Mouse (Mus musculus) C2C12 (cell line): ENCODE measurements at regions not wholly inside any gene's neighbourhood (a gene's known extent, or its start where the extent isn't known, plus 50 kb on each side); places are given as distances from the start of the nearest gene placed in this dataset.

Experiments used
- H3K27me3 ChIP-seq: one replicate; pipeline ENCODE4 v1.6.1; 2011; ENCODE audit not compliant: control insufficient read depth, insufficient read depth, insufficient read length
- H3K36me3 ChIP-seq: one replicate; pipeline ENCODE4 v1.6.1; 2011; ENCODE audit not compliant: control insufficient read depth, insufficient read depth
- H3K4me3 ChIP-seq: one replicate; pipeline ENCODE4 v1.5.1; 2011; ENCODE audit warnings: mild to moderate bottlenecking, control low read depth; ENCODE audit not compliant: poor library complexity, insufficient read depth, severe bottlenecking
- H3K79me2 ChIP-seq: one replicate; pipeline ENCODE4 v1.6.1; 2011; ENCODE audit not compliant: control insufficient read depth, insufficient read depth
- H3K79me3 ChIP-seq: one replicate; pipeline ENCODE4 v1.6.1; 2011; ENCODE audit warnings: low read depth, control low read depth
- H3ac ChIP-seq: one replicate; pipeline ENCODE3; 2011; ENCODE audit warnings: low read depth; ENCODE audit not compliant: control insufficient read depth, insufficient read length
- CEBPB ChIP-seq: IDR thresholded peaks from one replicate; pipeline ENCODE4 v1.6.1; 2011; ENCODE audit warnings: low read depth, mild to moderate bottlenecking, control low read depth, moderate library complexity
- CTCF ChIP-seq: IDR thresholded peaks from one replicate; pipeline ENCODE4 v1.5.1; 2011; ENCODE audit not compliant: control insufficient read depth, insufficient read depth, insufficient read length
- FOSL1 ChIP-seq: IDR thresholded peaks from one replicate; pipeline ENCODE4 v1.8.0; 2011; ENCODE audit warnings: mild to moderate bottlenecking, low read length; ENCODE audit not compliant: poor library complexity, insufficient read depth, severe bottlenecking
- MAX ChIP-seq: IDR thresholded peaks from one replicate; pipeline ENCODE4 v1.6.1; 2011; ENCODE audit warnings: mild to moderate bottlenecking, control low read depth
- MYOD1 ChIP-seq: IDR thresholded peaks from one replicate; pipeline ENCODE4 v1.6.1; 2011; ENCODE audit warnings: low read depth; ENCODE audit not compliant: control insufficient read depth, insufficient read length
- MYOG ChIP-seq: IDR thresholded peaks from one replicate; pipeline ENCODE4 v1.6.1; 2011; ENCODE audit not compliant: control insufficient read depth, insufficient read length; ENCODE audit errors: extremely low read depth
- USF1 ChIP-seq: IDR thresholded peaks from one replicate; pipeline ENCODE4 v1.6.1; 2011; ENCODE audit warnings: low read depth, mild to moderate bottlenecking, control low read depth, moderate library complexity

- Histone ChIP-seq H3K79me3 (no peaks in the 10 kb centered on the region), H3ac (no peak overlapping the region), H3K79me2 (no peaks in the 10 kb centered on the region), H3K27me3 (no peaks in the 10 kb centered on the region), H3K4me3 (no peak overlapping the region), H3K36me3 (no peaks in the 10 kb centered on the region)
- TF ChIP-seq FOSL1 (no peak), MYOD1 (peak; percentile 62), CEBPB (no peak), MYOG (no peak), MAX (no peak), CTCF (no peak), USF1 (no peak)
Measured at GRCm38 (mm10) chrX:19597302-19597701, 116.2 kb upstream of the Tex13c3 start.

GRCm38 (mm10) chrX:19555944-19556343, 74.8 kb upstream of the Tex13c3 start:
- TF ChIP-seq FOSL1 (no peak), CTCF (no peak), CEBPB (no peak), MAX (no peak), MYOG (no peak), MYOD1 (no peak), USF1 (no peak)

More at GRCm38 (mm10) chrX:19555944-19556343, 74.8 kb upstream of the Tex13c3 start:
- Histone ChIP-seq H3ac (no peak overlapping the region), H3K79me3 (no peaks in the 10 kb centered on the region), H3K4me3 (no peak overlapping the region), H3K27me3 (no peaks in the 10 kb centered on the region), H3K79me2 (no peaks in the 10 kb centered on the region), H3K36me3 (no peaks in the 10 kb centered on the region)
